8 mouse cellular contexts compared by ENCODE assay signal in the genomic region with DNA sequence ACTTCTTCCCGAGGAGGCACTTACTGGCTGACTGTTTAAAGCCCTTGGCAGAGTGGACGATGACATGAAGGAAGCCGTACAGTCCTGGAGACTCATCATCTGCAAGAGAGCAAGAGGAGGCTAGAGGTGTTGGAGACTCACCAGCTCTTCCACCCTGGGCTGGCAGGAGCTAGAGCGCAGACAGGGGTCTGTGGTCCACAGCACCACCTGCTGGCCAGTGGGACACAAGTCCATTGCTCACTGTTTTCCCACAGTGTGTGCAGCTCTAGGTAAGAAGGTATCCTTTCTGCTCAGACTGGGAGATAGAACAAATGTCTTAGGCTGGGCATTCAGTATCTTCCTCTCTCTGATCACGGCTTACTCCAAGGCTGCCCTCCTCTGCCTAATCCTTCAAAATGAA. TPM values are rescaled to one million over a fixed set of nuclear protein-coding genes. Genes with fewer than 3 reads are reported as not detected.
DNase-seq lines count a peak whose midpoint lies in the region; ATAC-seq and TF ChIP-seq lines count a peak whose summit lies in the region.

No protein-coding gene starts in this region.

- H3K4me3 ChIP-seq in G1E (ENCODE audit: low read depth, low read length) = no peak overlapping the region
- H3K4me3 ChIP-seq in cerebellum, adult 2 months (replicated peaks; ENCODE audit: insufficient read depth, low read depth, low read length) = no peak overlapping the region
- H3K4me3 ChIP-seq in gastrocnemius, adult 2 months = no peak overlapping the region
- no peak overlapping the region for H3K4me3 ChIP-seq in intestine, postnatal 0 days (ENCODE audit: low read depth, low read length)
- H3K4me3 ChIP-seq in liver, embryonic 11.5 days (ENCODE audit: low read depth, low read length) = no peak overlapping the region

- no peak overlapping the region for H3K27ac ChIP-seq in cerebellum, adult 2 months (ENCODE audit: insufficient read depth, low read length)
- no peak overlapping the region for H3K27ac ChIP-seq in gastrocnemius, adult 2 months
- H3K27ac ChIP-seq in intestine, postnatal 0 days (ENCODE audit: low read depth, low read length) = no peak overlapping the region
- H3K27ac ChIP-seq in liver, embryonic 11.5 days (ENCODE audit: low read depth, low read length) = no peak overlapping the region

- peak; percentile 61 for TF ChIP-seq CTCF in G1E (IDR thresholded peaks at IDR 0.05; ENCODE audit: low read depth, low read length)
- TF ChIP-seq CTCF in cerebellum, adult 2 months (IDR thresholded peaks at IDR 0.05; ENCODE audit: borderline replicate concordance, insufficient read depth, low read depth, low read length) = peak; percentile 95
- peak; percentile 96 for TF ChIP-seq CTCF in gastrocnemius, adult 2 months (IDR thresholded peaks at IDR 0.05)
- TF ChIP-seq CTCF in intestine, postnatal 0 days (IDR thresholded peaks at IDR 0.05; ENCODE audit: low read depth) = peak; percentile 96

- TF ChIP-seq POLR2A in cerebellum, adult 2 months (IDR thresholded peaks at IDR 0.05; ENCODE audit: borderline replicate concordance, insufficient read depth, low read length) = no peak

- no peaks in the 10 kb centered on the region for H3K36me3 ChIP-seq in G1E (replicated peaks)
- H3K36me3 ChIP-seq in intestine, postnatal 0 days (ENCODE audit: control insufficient read depth, insufficient read depth) = peaks cover 74% of the 10 kb centered on the region
- peaks cover 8% of the 10 kb centered on the region; the same call in 1 of the 2 replicates for H3K36me3 ChIP-seq in liver, embryonic 11.5 days (ENCODE audit: control insufficient read depth, insufficient read depth, low read length)

- intact Hi-C loops in gastrocnemius, adult 2 months (cut with DNase I) = loop anchor here (2.0 kb wide), 4 partner anchors 22 to 202 kb away; no protein-coding TSS in a partner anchor

- H3K4me1 ChIP-seq in G1E (ENCODE audit: insufficient read depth, low read depth, low read length) = no peaks in the 10 kb centered on the region
- peaks cover 12% of the 10 kb centered on the region for H3K4me1 ChIP-seq in cerebellum, adult 2 months (ENCODE audit: control insufficient read depth, insufficient read depth, low read length)
- no peaks in the 10 kb centered on the region for H3K4me1 ChIP-seq in intestine, postnatal 0 days (replicated peaks; ENCODE audit: control insufficient read depth, insufficient read depth, low read length)
- no peaks in the 10 kb centered on the region for H3K4me1 ChIP-seq in liver, embryonic 11.5 days (replicated peaks; ENCODE audit: control insufficient read depth, insufficient read depth, low read length)

- no peak overlapping the region for H3K4me2 ChIP-seq in intestine, postnatal 0 days (replicated peaks; ENCODE audit: low read depth)
- no peak overlapping the region for H3K4me2 ChIP-seq in liver, embryonic 11.5 days

- H3K9ac ChIP-seq in intestine, postnatal 0 days (ENCODE audit: low read depth, low read length) = no peak overlapping the region
- H3K9ac ChIP-seq in liver, embryonic 11.5 days (ENCODE audit: low read depth, low read length) = no peak overlapping the region

- no peaks in the 10 kb centered on the region for H3K9me3 ChIP-seq in G1E (replicated peaks)
- no peaks in the 10 kb centered on the region for H3K9me3 ChIP-seq in intestine, postnatal 0 days (ENCODE audit: control insufficient read depth)
- H3K9me3 ChIP-seq in liver, embryonic 11.5 days (ENCODE audit: control insufficient read depth, low read length) = no peaks in the 10 kb centered on the region

- DNase-seq in 3134 (ENCODE audit: extremely low read depth, insufficient read length, low spot score) = peak; percentile 44
- DNase-seq in G1E (ENCODE audit: low spot score) = peak; percentile 44
- peak; percentile 60 to 62 for DNase-seq in cerebellum, adult 2 months
- DNase-seq in gastrocnemius, adult 2 months = peak; percentile 88
- DNase-seq in liver, embryonic 11.5 days (ENCODE audit: low spot score) = no peak
- DNase-seq in ovary, postnatal 10 days (ENCODE audit: low spot score) = peak; percentile 38
- peak; percentile 65 to 68 for DNase-seq in thymus, postnatal 36 days

- ATAC-seq in G1E (ENCODE audit: extremely low read depth, insufficient number of reproducible peaks, low FRiP score, poor library complexity, severe bottlenecking) = no peak
- ATAC-seq in intestine, postnatal 0 days = no peak
- ATAC-seq in liver, embryonic 11.5 days (replicated peaks; ENCODE audit: low FRiP score) = 0 out of 2 replicates have a peak, but pooled peaks have one; percentile 43

- H3K27me3 ChIP-seq in G1E (ENCODE audit: insufficient read depth, low read length) = peaks cover 25% of the 10 kb centered on the region
- no peaks in the 10 kb centered on the region for H3K27me3 ChIP-seq in cerebellum, adult 2 months (ENCODE audit: control insufficient read depth, insufficient read depth, low read length)
- no peaks in the 10 kb centered on the region for H3K27me3 ChIP-seq in intestine, postnatal 0 days (replicated peaks; ENCODE audit: control insufficient read depth, insufficient read depth, low read length)
- H3K27me3 ChIP-seq in liver, embryonic 11.5 days (replicated peaks; ENCODE audit: control insufficient read depth, insufficient read depth, low read length) = no peaks in the 10 kb centered on the region

- 47% methylated on average over 5 of the region's 5 CpGs for WGBS in cerebellum, adult 2 months
- WGBS in intestine, postnatal 0 days = 64% methylated on average over 5 of the region's 5 CpGs
- WGBS in liver, embryonic 11.5 days = 58% methylated on average over 5 of the region's 5 CpGs

RNA-seq across cellular contexts. Expression of gene Timm22, which starts 47.7 kb away (rescaled TPM):
- 24.5 and 29.9 TPM in 2 replicates for total RNA-seq in G1E (2014; fragmentation: Nextera tagmentation)
- 23.9 and 25.0 TPM in 2 replicates for total RNA-seq in G1E (2017)
- 22.8 and 28.1 TPM in 2 replicates for polyA plus RNA-seq in G1E (2012)
- 27.2 and 33.7 TPM in 2 replicates for polyA plus RNA-seq in cerebellum, adult 2 months (2012; rRNA removed)
- total RNA-seq in gastrocnemius, adult 2 months (2021) = 10 to 100 TPM; 29.0 to 45.0 TPM
- 95.2 and 96.0 TPM in 2 replicates for polyA plus RNA-seq in intestine, postnatal 0 days (2015; fragmentation: Nextera tagmentation; extraction: Ambion mirVana)
- polyA plus RNA-seq in liver, embryonic 11.5 days (2014; fragmentation: Nextera tagmentation; extraction: Ambion mirVana) = 91.2 and 91.9 TPM in 2 replicates

RNA-seq across cellular contexts. Expression of gene Nxn, which starts 55.6 kb away (rescaled TPM):
- total RNA-seq in G1E (2014; fragmentation: Nextera tagmentation) (4.4 TPM in 2 replicates), G1E (2017) (5.0 and 6.0 TPM in 2 replicates)
- polyA plus RNA-seq in G1E (2012) = 4.8 TPM in 2 replicates
- polyA plus RNA-seq in cerebellum, adult 2 months (2012; rRNA removed) = 24.3 and 29.8 TPM in 2 replicates
- total RNA-seq in gastrocnemius, adult 2 months (2021) = 10 to 100 TPM; 42.0 to 49.3 TPM
- polyA plus RNA-seq in intestine, postnatal 0 days (2015; fragmentation: Nextera tagmentation; extraction: Ambion mirVana) = 14.9 and 15.9 TPM in 2 replicates
- 11.8 and 12.0 TPM in 2 replicates for polyA plus RNA-seq in liver, embryonic 11.5 days (2014; fragmentation: Nextera tagmentation; extraction: Ambion mirVana)
